Mouse (Mus musculus): ENCODE measurements around the gene St7l. TPM values are rescaled to one million over a fixed set of nuclear protein-coding genes. Genes with fewer than 3 reads are reported as not detected.
A peak's percentile ranks its signal among the peaks of the same experiment; 100 is the strongest.
"Not testable (repeated sequence)": the region's sequence is repeated elsewhere in the genome, so short reads cannot be mapped to it uniquely, and the experiment has no call there.

The St7l gene
- 10 to 100 TPM; 44.5 to 59.5 TPM for total RNA-seq (2021)
- long read RNA-seq, experiment 1, full-length matches to known transcripts = 22 of 24 reads
- long read RNA-seq, experiment 1, partial matches to known transcripts = 0 of 24 reads
- long read RNA-seq, experiment 1, other reads (novel, unspliced or antisense) = 2 of 24 reads
- long read RNA-seq, experiment 2, full-length matches to known transcripts = 45 of 63 reads
- long read RNA-seq, experiment 2, partial matches to known transcripts = 6 of 63 reads
- long read RNA-seq, experiment 2, other reads (novel, unspliced or antisense) = 12 of 63 reads

GRCm38 (mm10) chr3:104863786-104864650, at the start of gene St7l, which contains the start of gene Capza1:
St7l (plus strand) TSS chr3:104864005.
Capza1 (minus strand) TSS chr3:104864505.
- peak; percentile 84 for DNase-seq (ENCODE audit: low spot score in 2 of 2)

GRCm38 (mm10) chr3:104814746-104815145, 49.1 kb upstream of the St7l start:
- no peak for DNase-seq (ENCODE audit: low spot score in 2 of 2)

GRCm38 (mm10) chr3:104815346-104815745, 48.5 kb upstream of the St7l start:
- no peak for DNase-seq (ENCODE audit: low spot score in 2 of 2)

- no peak for DNase-seq (ENCODE audit: low spot score in 2 of 2)
Observed at GRCm38 (mm10) chr3:104816130-104816529, 47.7 kb upstream of the St7l start.

- peak; percentile 60 to 64 for DNase-seq (ENCODE audit: low spot score in 2 of 2)
Observed at GRCm38 (mm10) chr3:104817481-104817990, 46.3 kb upstream of the St7l start.

- DNase-seq (ENCODE audit: low spot score in 2 of 2) = peak; percentile 61 to 67
Observed at GRCm38 (mm10) chr3:104817991-104818748, 45.6 kb upstream of the St7l start, which contains the start of gene Mov10. Mov10 (minus strand) TSS chr3:104818563.

- DNase-seq (ENCODE audit: low spot score in 2 of 2) = no peak
Observed at GRCm38 (mm10) chr3:104818749-104819134, 45.1 kb upstream of the St7l start.

GRCm38 (mm10) chr3:104820426-104820825, 43.4 kb upstream of the St7l start:
- no peak for DNase-seq (ENCODE audit: low spot score in 2 of 2)

- no peak for DNase-seq (ENCODE audit: low spot score in 2 of 2)
Observed at GRCm38 (mm10) chr3:104822413-104822812, 41.4 kb upstream of the St7l start.

GRCm38 (mm10) chr3:104835797-104836196, 28.0 kb upstream of the St7l start:
- DNase-seq (ENCODE audit: low spot score in 2 of 2) = no peak

- no peak for DNase-seq (ENCODE audit: low spot score in 2 of 2)
Observed at GRCm38 (mm10) chr3:104841049-104841448, 22.8 kb upstream of the St7l start.

GRCm38 (mm10) chr3:104846601-104847000, 17.2 kb upstream of the St7l start:
- no peak for DNase-seq (ENCODE audit: low spot score in 2 of 2)

- DNase-seq (ENCODE audit: low spot score in 2 of 2) = no peak
Observed at GRCm38 (mm10) chr3:104854465-104854864, 9.3 kb upstream of the St7l start.

- no peak for DNase-seq (ENCODE audit: low spot score in 2 of 2)
Observed at GRCm38 (mm10) chr3:104854866-104855265, 8.9 kb upstream of the St7l start.

- DNase-seq (ENCODE audit: low spot score in 2 of 2) = no peak
Observed at GRCm38 (mm10) chr3:104856106-104856505, 7.7 kb upstream of the St7l start.

GRCm38 (mm10) chr3:104858560-104858959, 5.2 kb upstream of the St7l start:
- DNase-seq (ENCODE audit: low spot score in 2 of 2) = no peak

GRCm38 (mm10) chr3:104864651-104865340, 991 bp downstream of the St7l start:
- peak; percentile 87 to 92 for DNase-seq (ENCODE audit: low spot score in 2 of 2)

GRCm38 (mm10) chr3:104865341-104865788, 1.6 kb downstream of the St7l start:
- DNase-seq (ENCODE audit: low spot score in 2 of 2) = no peak

GRCm38 (mm10) chr3:104866674-104867073, 2.9 kb downstream of the St7l start:
- DNase-seq (ENCODE audit: low spot score in 2 of 2) = not testable (repeated sequence)

- DNase-seq (ENCODE audit: low spot score in 2 of 2) = no peak
Observed at GRCm38 (mm10) chr3:104869611-104870010, 5.8 kb downstream of the St7l start.

Measured in adrenal gland, adult 18-20 months (tissue).